Mouse (Mus musculus): ENCODE results near the gene Adamts6. TPM values are rescaled to one million over a fixed set of nuclear protein-coding genes. Genes with fewer than 3 reads are reported as not detected.

The Adamts6 gene
- total RNA-seq, 2 experiments from 2014 or later: 3.7 to 3.9 TPM

GRCm38 (mm10) chr13:104453271-104453974 is 165.8 kb downstream of the Adamts6 start:
- DNase-seq (ENCODE audit: low spot score in 2 of 2): peak; percentile 14 to 76

GRCm38 (mm10) chr13:104460287-104460686 is 172.7 kb downstream of the Adamts6 start:
- DNase-seq (ENCODE audit: low spot score in 2 of 2): no peak

GRCm38 (mm10) chr13:104468061-104468460 is 180.4 kb downstream of the Adamts6 start:
- no peak for DNase-seq (ENCODE audit: low spot score in 2 of 2)

GRCm38 (mm10) chr13:104476285-104476956 is 188.8 kb downstream of the Adamts6 start:
- no peak for DNase-seq (ENCODE audit: low spot score in 2 of 2)

- DNase-seq (ENCODE audit: low spot score in 2 of 2): no peak
Measured at GRCm38 (mm10) chr13:104482426-104483089, 194.9 kb downstream of the Adamts6 start.

- no peak for DNase-seq (ENCODE audit: low spot score in 2 of 2)
Measured at GRCm38 (mm10) chr13:104483111-104483722, 195.6 kb downstream of the Adamts6 start.

GRCm38 (mm10) chr13:104491046-104491811 is 203.6 kb downstream of the Adamts6 start:
- no peak for DNase-seq (ENCODE audit: low spot score in 2 of 2)

- no peak for DNase-seq (ENCODE audit: low spot score in 2 of 2)
Measured at GRCm38 (mm10) chr13:104493466-104493993, 205.9 kb downstream of the Adamts6 start.

- no peak for DNase-seq (ENCODE audit: low spot score in 2 of 2)
Measured at GRCm38 (mm10) chr13:104494200-104494873, 206.7 kb downstream of the Adamts6 start.

- no peak for DNase-seq (ENCODE audit: low spot score in 2 of 2)
Measured at GRCm38 (mm10) chr13:104497592-104497991, 210.0 kb downstream of the Adamts6 start.

GRCm38 (mm10) chr13:104498669-104499068 is 211.0 kb downstream of the Adamts6 start:
- DNase-seq (ENCODE audit: low spot score in 2 of 2): no peak

GRCm38 (mm10) chr13:104499116-104500040 is 211.7 kb downstream of the Adamts6 start:
- no peak for DNase-seq (ENCODE audit: low spot score in 2 of 2)

- DNase-seq (ENCODE audit: low spot score in 2 of 2): no peak
Measured at GRCm38 (mm10) chr13:104502406-104502805, 214.8 kb downstream of the Adamts6 start.

- DNase-seq (ENCODE audit: low spot score in 2 of 2): no peak
Measured at GRCm38 (mm10) chr13:104504043-104504442, 216.4 kb downstream of the Adamts6 start.

- DNase-seq (ENCODE audit: low spot score in 2 of 2): no peak
Measured at GRCm38 (mm10) chr13:104506165-104506875, 218.7 kb downstream of the Adamts6 start.

- no peak for DNase-seq (ENCODE audit: low spot score in 2 of 2)
Measured at GRCm38 (mm10) chr13:104507671-104508070, 220.0 kb downstream of the Adamts6 start.

GRCm38 (mm10) chr13:104509561-104510493 is 222.2 kb downstream of the Adamts6 start:
- no peak for DNase-seq (ENCODE audit: low spot score in 2 of 2)
